Mouse (Mus musculus) E14TG2a.4 (cell line): Measurements from ENCODE around the gene Pagr1a.
A peak's percentile ranks its signal among the peaks of the same experiment; 100 is the strongest.

Experiments used
- H3K27me3 ChIP-seq: 2 replicates; pipeline ENCODE4 v1.6.1; 2014; ENCODE audit warnings: low read length, control low read depth; ENCODE audit not compliant: insufficient read depth
- H3K36me3 ChIP-seq: 2 replicates; pipeline ENCODE4 v1.6.1; 2014; ENCODE audit warnings: low read length, control low read depth; ENCODE audit not compliant: insufficient read depth
- H3K4me1 ChIP-seq: replicated peaks from 2 replicates; pipeline ENCODE4 v1.6.1; 2014; ENCODE audit warnings: low read depth, low read length, control low read depth
- H3K4me3 ChIP-seq: replicated peaks from 2 replicates; pipeline ENCODE4 v1.5.1; 2014; ENCODE audit warnings: mild to moderate bottlenecking, low read length
- H3K9me3 ChIP-seq: 2 replicates; pipeline ENCODE4 v1.6.1; 2014; ENCODE audit warnings: low read length, control low read depth
- CTCF ChIP-seq: conservative IDR thresholded peaks from 2 replicates; pipeline ENCODE4 v1.5.1; 2014; ENCODE audit warnings: low read length
- NANOG ChIP-seq: IDR thresholded peaks from 2 replicates; pipeline ENCODE4 v1.6.1; 2014; ENCODE audit warnings: borderline replicate concordance, low read length, mixed read lengths
- POU5F1 ChIP-seq: IDR thresholded peaks from 2 replicates; pipeline ENCODE4 v1.6.1; 2014; ENCODE audit warnings: low read length, borderline replicate concordance

Pagr1a gene

DNA sequence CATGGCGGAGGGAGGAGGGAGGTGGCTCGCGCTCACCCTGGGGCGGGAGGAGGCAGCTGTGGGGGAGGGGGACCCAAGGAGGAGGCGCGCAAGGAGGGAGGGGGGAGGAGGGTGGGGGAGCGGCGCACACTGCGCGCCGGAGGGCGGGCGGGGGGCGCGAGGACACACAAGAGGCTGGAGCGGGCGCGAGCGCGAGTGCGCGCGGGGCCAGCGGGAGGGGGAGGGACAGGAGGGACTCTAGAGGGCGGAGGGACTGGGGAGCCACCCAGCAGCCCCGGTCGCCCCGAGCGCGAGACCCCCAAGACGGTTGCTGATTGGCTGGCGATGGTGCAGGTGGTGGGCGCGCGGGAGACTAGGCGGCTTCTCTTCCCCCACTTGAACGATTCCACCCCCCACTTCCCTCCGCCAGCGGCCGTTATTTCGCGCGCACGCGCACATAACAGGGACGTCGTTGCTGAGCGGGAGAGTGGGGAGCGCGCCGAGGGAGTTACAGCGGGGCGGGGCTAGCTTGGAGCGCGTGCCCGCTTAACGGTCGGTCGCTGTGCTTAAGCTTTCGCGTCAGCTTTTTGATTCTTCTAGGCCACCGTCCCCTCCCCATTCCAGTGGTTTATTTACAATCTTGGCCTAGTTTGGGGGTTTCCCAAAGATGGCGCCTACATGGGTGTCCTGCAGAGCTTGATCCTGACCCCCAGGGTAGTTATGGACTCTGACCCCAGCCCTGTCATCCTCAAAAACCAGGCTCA is 10.0 kb upstream of the Pagr1a start, which contains the start of gene Maz:
TSS of gene Maz (minus strand) at position 54 of the 743 bp plus-strand sequence.
- peaks cover 77% of the 10 kb centered on the region for H3K36me3 ChIP-seq
- H3K9me3 ChIP-seq, result no peaks in the 10 kb centered on the region
- no peak for TF ChIP-seq NANOG
- no peak for TF ChIP-seq POU5F1
- no peak for TF ChIP-seq CTCF
- H3K27me3 ChIP-seq, result no peaks in the 10 kb centered on the region
- peaks cover 74% of the 10 kb centered on the region for H3K4me1 ChIP-seq
- H3K4me3 ChIP-seq, result peak within 1 kb of the TSS; percentile 94

DNA sequence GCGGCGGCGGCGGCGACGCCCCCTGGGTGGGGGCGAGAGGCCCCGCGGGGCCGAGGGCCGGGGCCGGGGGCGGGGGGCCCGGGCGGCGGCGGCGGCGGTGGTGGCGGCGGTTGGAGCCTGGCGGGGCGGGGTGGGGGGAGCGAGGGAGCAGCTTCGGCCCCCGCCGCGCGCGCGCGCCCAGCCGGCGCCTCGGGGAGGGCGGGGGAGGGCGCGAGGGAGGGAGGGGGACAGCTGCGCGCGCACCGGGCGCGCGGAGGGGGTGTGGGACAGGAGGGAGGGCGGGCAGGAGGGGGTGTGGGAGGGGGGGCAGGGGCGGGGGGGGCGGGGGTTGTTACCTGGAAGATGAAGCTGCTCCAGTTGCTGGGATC is 9.4 kb upstream of the Pagr1a start:
- TF ChIP-seq NANOG (no peak), CTCF (no peak), POU5F1 (no peak)
- Histone ChIP-seq H3K36me3 (peaks cover 77% of the 10 kb centered on the region), H3K4me1 (peaks cover 74% of the 10 kb centered on the region), H3K27me3 (no peaks in the 10 kb centered on the region), H3K4me3 (peak overlapping the region; percentile 94), H3K9me3 (no peaks in the 10 kb centered on the region)

GRCm38 (mm10) chr7:127026161-127026600 is 9.0 kb upstream of the Pagr1a start:
- no peaks in the 10 kb centered on the region for H3K9me3 ChIP-seq
- peaks cover 74% of the 10 kb centered on the region for H3K36me3 ChIP-seq
- H3K4me3 ChIP-seq, result peak overlapping the region; percentile 94
- TF ChIP-seq NANOG, result no peak
- no peak for TF ChIP-seq POU5F1
- no peak for TF ChIP-seq CTCF
- H3K4me1 ChIP-seq, result peaks cover 74% of the 10 kb centered on the region
- no peaks in the 10 kb centered on the region for H3K27me3 ChIP-seq

DNA sequence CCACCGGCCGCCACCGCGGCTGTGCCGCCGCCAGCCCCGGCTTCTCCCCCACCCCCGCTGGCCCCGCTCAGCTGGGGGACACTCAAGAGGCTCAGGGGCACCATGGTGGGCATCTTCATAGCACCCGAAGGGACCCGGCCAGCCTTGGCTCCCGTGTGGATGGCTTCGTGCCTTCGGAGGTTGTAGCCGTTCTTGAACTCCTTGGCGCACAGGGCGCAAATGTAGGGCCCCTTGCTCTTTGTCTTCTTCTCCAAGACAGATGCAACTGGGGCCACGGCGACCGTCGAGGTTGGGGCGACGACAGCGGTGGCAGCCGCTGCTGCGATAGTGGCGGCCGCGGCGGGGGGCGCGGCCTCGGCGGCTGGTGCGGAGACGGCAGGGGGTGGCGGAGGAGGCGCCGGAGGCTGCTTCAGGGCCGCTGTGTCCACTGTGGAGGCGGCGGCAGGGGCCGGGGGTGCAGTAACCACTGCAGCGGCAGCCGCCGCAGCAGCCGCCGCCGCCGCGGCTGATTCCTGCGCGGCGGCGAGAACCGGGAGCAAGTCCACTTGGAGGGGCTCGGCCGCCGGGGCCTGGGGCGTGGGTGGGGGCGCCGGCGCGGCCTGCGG is 8.5 kb upstream of the Pagr1a start:
- TF ChIP-seq NANOG, result no peak
- TF ChIP-seq POU5F1, result no peak
- no peak for TF ChIP-seq CTCF
- peaks cover 73% of the 10 kb centered on the region for H3K4me1 ChIP-seq
- peaks cover 69% of the 10 kb centered on the region for H3K36me3 ChIP-seq
- no peaks in the 10 kb centered on the region for H3K27me3 ChIP-seq
- H3K9me3 ChIP-seq, result no peaks in the 10 kb centered on the region
- H3K4me3 ChIP-seq, result peak overlapping the region; percentile 94

DNA sequence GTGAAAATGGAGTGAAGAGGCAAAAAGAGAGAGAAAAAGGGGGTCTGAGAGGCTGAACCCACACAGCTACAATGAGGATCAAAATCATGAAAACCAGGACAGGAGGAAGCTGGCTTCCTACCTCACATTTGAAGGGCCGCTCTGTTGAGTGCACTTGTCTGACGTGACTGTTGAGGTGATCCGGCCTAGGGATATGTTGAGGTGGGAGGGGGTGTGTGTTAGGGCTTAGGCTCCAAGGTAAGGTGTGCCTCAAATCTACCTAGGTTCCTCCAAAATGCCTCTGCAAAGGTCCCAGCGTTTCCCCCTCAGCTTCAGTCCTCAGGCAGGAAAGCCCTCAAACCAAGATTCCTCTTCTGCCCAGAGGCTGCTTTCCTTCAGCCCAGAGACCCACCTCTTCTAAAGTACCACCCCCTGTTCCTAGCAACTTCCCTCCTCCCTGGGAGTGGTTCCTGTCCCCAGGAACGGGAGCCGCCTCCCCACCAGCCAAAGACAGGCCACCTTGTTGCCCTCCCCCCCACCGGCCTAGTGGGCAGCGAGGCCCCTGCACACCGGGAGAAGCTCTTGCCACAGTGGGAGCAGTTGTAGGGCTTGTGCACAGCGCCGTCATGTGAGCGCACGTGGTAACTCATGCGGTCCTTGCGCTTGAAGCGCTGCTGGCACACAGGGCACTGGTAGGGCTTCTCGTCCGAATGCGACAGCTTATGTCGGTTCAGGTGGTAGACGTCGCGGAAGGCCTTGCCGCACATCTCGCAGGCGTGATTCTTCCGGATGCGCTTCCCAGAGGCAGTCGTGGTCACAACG is 7.8 kb upstream of the Pagr1a start:
- no peak; the same call in 1 of the 2 replicates for TF ChIP-seq CTCF
- TF ChIP-seq POU5F1, result no peak
- TF ChIP-seq NANOG, result no peak

GRCm38 (mm10) chr7:127023896-127024690 is 6.9 kb upstream of the Pagr1a start:
- Histone ChIP-seq H3K4me1 (peaks cover 73% of the 10 kb centered on the region), H3K9me3 (no peaks in the 10 kb centered on the region), H3K4me3 (peak overlapping the region; percentile 94), H3K36me3 (peaks cover 60% of the 10 kb centered on the region), H3K27me3 (no peaks in the 10 kb centered on the region)
- no peak for TF ChIP-seq CTCF
- no peak for TF ChIP-seq POU5F1
- TF ChIP-seq NANOG, result no peak

More for the DNA sequence above, 7.8 kb upstream of the Pagr1a start:
- H3K9me3 ChIP-seq, result no peaks in the 10 kb centered on the region
- H3K27me3 ChIP-seq, result no peaks in the 10 kb centered on the region
- peak overlapping the region; percentile 94 for H3K4me3 ChIP-seq
- peaks cover 62% of the 10 kb centered on the region for H3K36me3 ChIP-seq
- H3K4me1 ChIP-seq, result peaks cover 73% of the 10 kb centered on the region

- Histone ChIP-seq H3K36me3 (peaks cover 57% of the 10 kb centered on the region), H3K9me3 (no peaks in the 10 kb centered on the region), H3K4me3 (peak overlapping the region; percentile 94), H3K27me3 (no peaks in the 10 kb centered on the region), H3K4me1 (peaks cover 73% of the 10 kb centered on the region)
- TF ChIP-seq POU5F1 (no peak), CTCF (no peak), NANOG (no peak)
Observed at GRCm38 (mm10) chr7:127023272-127023691, 6.1 kb upstream of the Pagr1a start.
